In the genomic region with DNA sequence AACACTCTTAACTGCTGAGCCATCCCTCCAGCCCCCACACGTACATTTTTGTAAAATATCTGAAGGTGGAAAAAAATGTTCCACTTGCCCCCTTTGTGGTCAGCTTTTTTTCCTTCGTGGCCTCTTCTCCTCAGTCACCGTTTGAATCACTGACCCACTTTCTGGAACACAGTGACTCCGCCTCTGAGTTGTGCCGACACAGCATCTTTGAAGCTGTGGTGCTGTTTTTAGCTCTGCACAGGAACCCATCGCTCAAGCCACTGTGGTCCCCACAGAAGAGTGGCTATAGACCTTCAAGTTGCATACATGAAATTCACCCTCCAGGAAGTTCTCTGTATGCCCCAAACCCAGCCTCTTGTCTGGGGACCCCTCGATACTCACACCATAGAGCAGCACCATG, we compare ENCODE assay signal across 11 mouse cellular contexts. TPM values are rescaled to one million over a fixed set of nuclear protein-coding genes. Genes with fewer than 3 reads are reported as not detected.
DNase-seq lines count a peak whose midpoint lies in the region; ATAC-seq and TF ChIP-seq lines count a peak whose summit lies in the region.
"Had no signal": no experiment of that assay in that cellular context is flagged by ENCODE, and none has a peak within 500 bp of the region (broad histone marks: within the 10 kb centered on the region; RNA-seq: fewer than 3 reads in every experiment).

No protein-coding gene starts in this region.

- no peak; the same call in 1 of the 2 replicates for TF ChIP-seq RAD21 in CH12.LX (IDR thresholded peaks at IDR 0.05; ENCODE audit: low read depth, low read length)

- dilution Hi-C loops in CH12.LX (cut with MboI; ENCODE audit: extremely low pct_ligation_motif_present, extremely low pct_unique_long_range_greater_than_20kb, low sequenced_read_pairs), result no loop called here

- 84% methylated on average over 7 of the region's 7 CpGs for WGBS in forebrain, embryonic 13.5 days
- 69% methylated on average over 7 of the region's 7 CpGs for WGBS in forebrain, postnatal 0 days
- 45% methylated on average over 7 of the region's 7 CpGs for WGBS in liver, postnatal 0 days (ENCODE audit: insufficient replicate concordance)

- in situ Hi-C loops in CH12.LX (cut with MboI; ENCODE audit: low pct_ligation_motif_present, low pct_unique_long_range_greater_than_20kb, low sequenced_read_pairs), result loop anchor here (25.0 kb wide), 1 partner anchor 256 kb away; no protein-coding TSS in a partner anchor

- no peaks in the 10 kb centered on the region for H3K9me3 ChIP-seq in forebrain, embryonic 13.5 days (replicated peaks)
- no peaks in the 10 kb centered on the region for H3K9me3 ChIP-seq in forebrain, postnatal 0 days (ENCODE audit: low read length)
- H3K9me3 ChIP-seq in CH12.LX (replicated peaks; ENCODE audit: low read length), result no peaks in the 10 kb centered on the region
- no peaks in the 10 kb centered on the region for H3K9me3 ChIP-seq in liver, postnatal 0 days (ENCODE audit: low read length)
- H3K9me3 ChIP-seq: G1E had no signal

- TF ChIP-seq EP300 in CH12.LX (IDR thresholded peaks at IDR 0.05; ENCODE audit: low read length), result peak; percentile 99
- TF ChIP-seq EP300 in liver, postnatal 0 days (IDR thresholded peaks at IDR 0.05; ENCODE audit: low read depth), result no peak

- DNase-seq in forebrain, postnatal 0 days, result no peak
- DNase-seq in left cerebral cortex, postnatal 10 days (ENCODE audit: extremely low spot score in 1 of 2, low spot score in 2 of 2), result peak; percentile 40 to 54
- DNase-seq in left cerebral cortex, postnatal 4 days, result no peak
- DNase-seq in CH12.LX (ENCODE audit: extremely low read depth), result peak; percentile 82
- no peak for DNase-seq in liver, postnatal 0 days
- no peak for DNase-seq in layer of hippocampus, adult 9-11 months
- DNase-seq in cerebellum, postnatal 10 days, result no peak

- ATAC-seq in forebrain, embryonic 13.5 days, result no peak
- ATAC-seq in forebrain, postnatal 0 days, result no peak
- no peak for ATAC-seq in liver, postnatal 0 days

- no peak for TF ChIP-seq CTCF in forebrain, postnatal 0 days (IDR thresholded peaks at IDR 0.05; ENCODE audit: low read depth)
- no peak for TF ChIP-seq CTCF in CH12.LX (conservative IDR thresholded peaks at IDR 0.05 in 1 of 2, IDR thresholded peaks at IDR 0.05 in 1 of 2; ENCODE audit: low read depth in 2 of 2, low read length in 2 of 2)
- no peak for TF ChIP-seq CTCF in liver, postnatal 0 days (IDR thresholded peaks at IDR 0.05; ENCODE audit: low read depth)

- H3K36me3 ChIP-seq in forebrain, embryonic 13.5 days (ENCODE audit: poor library complexity, severe bottlenecking), result peaks cover 63% of the 10 kb centered on the region
- peaks cover 30% of the 10 kb centered on the region for H3K36me3 ChIP-seq in forebrain, postnatal 0 days (ENCODE audit: insufficient read depth)
- peaks cover 37 to 71% of the 10 kb centered on the region in 2 experiments for H3K36me3 ChIP-seq in CH12.LX (replicated peaks in 1 of 2; ENCODE audit: control insufficient read depth in 1 of 2, insufficient read depth in 1 of 2, low read length in 1 of 2)
- peaks cover 12% of the 10 kb centered on the region for H3K36me3 ChIP-seq in liver, postnatal 0 days (replicated peaks; ENCODE audit: insufficient read depth, low read length)

- peaks cover 6% of the 10 kb centered on the region for H3K4me1 ChIP-seq in forebrain, embryonic 13.5 days
- peaks cover 3% of the 10 kb centered on the region; the same call in 1 of the 2 replicates for H3K4me1 ChIP-seq in forebrain, postnatal 0 days (ENCODE audit: insufficient read depth)
- H3K4me1 ChIP-seq in CH12.LX (ENCODE audit: control insufficient read depth in 1 of 2, insufficient read depth in 2 of 2), result peaks cover 37 to 71% of the 10 kb centered on the region in 2 experiments
- H3K4me1 ChIP-seq in liver, postnatal 0 days (ENCODE audit: insufficient read depth), result peaks cover 10% of the 10 kb centered on the region

- H3K4me3 ChIP-seq in forebrain, embryonic 13.5 days, result no peak overlapping the region
- no peak overlapping the region for H3K4me3 ChIP-seq in forebrain, postnatal 0 days (ENCODE audit: low read depth, low read length)
- H3K4me3 ChIP-seq in CH12.LX (replicated peaks in 1 of 3; ENCODE audit: low read depth in 2 of 3, low read length in 2 of 3, poor library complexity in 1 of 3), result peak overlapping the region in 2 of 3 experiments; percentile 27 to 31
- no peak overlapping the region for H3K4me3 ChIP-seq in liver, postnatal 0 days (ENCODE audit: low read depth, low read length)

- no peak for TF ChIP-seq POLR2A in CH12.LX (IDR thresholded peaks at IDR 0.05; ENCODE audit: low read depth, low read length)

- no peak overlapping the region for H3K9ac ChIP-seq in forebrain, embryonic 13.5 days
- H3K9ac ChIP-seq in forebrain, postnatal 0 days, result no peak overlapping the region
- peak overlapping the region; percentile 64 for H3K9ac ChIP-seq in CH12.LX (ENCODE audit: insufficient read depth, low read depth)
- no peak overlapping the region; the same call in 1 of the 2 replicates for H3K9ac ChIP-seq in liver, postnatal 0 days (replicated peaks)

- H3K27ac ChIP-seq in forebrain, embryonic 13.5 days, result 0 out of 2 replicates have a peak overlapping the region, but pooled peaks have one; percentile 65
- H3K27ac ChIP-seq in forebrain, postnatal 0 days (ENCODE audit: low read depth, low read length), result no peak overlapping the region
- peak overlapping the region; percentile 99 for H3K27ac ChIP-seq in CH12.LX (ENCODE audit: insufficient read depth, low read depth)
- peak overlapping the region; percentile 62 for H3K27ac ChIP-seq in liver, postnatal 0 days (ENCODE audit: low read depth)

- H3K4me2 ChIP-seq in forebrain, embryonic 13.5 days, result no peak overlapping the region
- H3K4me2 ChIP-seq in forebrain, postnatal 0 days (ENCODE audit: low read depth), result no peak overlapping the region
- H3K4me2 ChIP-seq in CH12.LX (ENCODE audit: insufficient read depth, low read depth, poor library complexity, severe bottlenecking), result peak overlapping the region; percentile 56
- H3K4me2 ChIP-seq in liver, postnatal 0 days (ENCODE audit: low read depth, low read length), result no peak overlapping the region; the same call in 1 of the 2 replicates

- intact Hi-C loops in left cerebral cortex, postnatal 10 days (cut with DNase I), result loop anchor here (5.0 to 10.0 kb wide), 2 partner anchors 184 to 256 kb away; partner anchors contain the start of gene Actn4
- intact Hi-C loops in left cerebral cortex, postnatal 4 days (cut with DNase I), result loop anchor here (5.0 to 10.0 kb wide), 2 partner anchors 56 to 256 kb away; no protein-coding TSS in a partner anchor

- no peaks in the 10 kb centered on the region for H3K79me2 ChIP-seq in CH12.LX (replicated peaks; ENCODE audit: control insufficient read depth, extremely low read depth, insufficient read depth, poor library complexity, severe bottlenecking)

- no peaks in the 10 kb centered on the region for H3K27me3 ChIP-seq in forebrain, embryonic 13.5 days
- no peaks in the 10 kb centered on the region for H3K27me3 ChIP-seq in forebrain, postnatal 0 days (ENCODE audit: insufficient read depth, low read length)
- H3K27me3 ChIP-seq in CH12.LX (replicated peaks), result no peaks in the 10 kb centered on the region
- no peaks in the 10 kb centered on the region for H3K27me3 ChIP-seq in liver, postnatal 0 days (ENCODE audit: insufficient read depth, low read length)

RNA-seq across cellular contexts. Expression of gene Rinl, which starts 7.9 kb away (rescaled TPM):
- polyA plus RNA-seq in forebrain, embryonic 13.5 days (2015; fragmentation: Nextera tagmentation; extraction: Ambion mirVana), result 1.7 and 2.0 TPM in 2 replicates
- total RNA-seq in forebrain, postnatal 0 days (2014; rRNA removed), result 2.1 and 2.2 TPM in 2 replicates
- 1.6 TPM in 2 replicates for polyA plus RNA-seq in forebrain, postnatal 0 days (2015; fragmentation: Nextera tagmentation; extraction: Ambion mirVana)
- total RNA-seq in left cerebral cortex, postnatal 10 days (2021), result 1 to 10 TPM in 1 of 2 experiments, under 1 TPM in 1; 0.83 to 3.5 TPM
- total RNA-seq in left cerebral cortex, postnatal 4 days (2021), result 1 to 10 TPM; 1.5 to 1.6 TPM
- 60.9 and 65.5 TPM in 2 replicates for total RNA-seq in CH12.LX (2012; rRNA removed)
- total RNA-seq in CH12.LX (2014; rRNA removed), result 41.5 and 46.1 TPM in 2 replicates
- 60.6 and 61.8 TPM in 2 replicates for polyA plus RNA-seq in CH12.LX (2012; ENCODE audit: insufficient read length, low read depth)
- 7.2 and 7.6 TPM in 2 replicates for polyA plus RNA-seq in liver, postnatal 0 days (2015; fragmentation: Nextera tagmentation; extraction: Ambion mirVana)

RNA-seq across cellular contexts. Expression of gene Nfkbib, which starts 13.5 kb away (rescaled TPM):
- polyA plus RNA-seq in forebrain, embryonic 13.5 days (2015; fragmentation: Nextera tagmentation; extraction: Ambion mirVana), result 51.0 and 52.9 TPM in 2 replicates
- total RNA-seq in forebrain, postnatal 0 days (2014; rRNA removed), result 18.0 and 19.2 TPM in 2 replicates
- polyA plus RNA-seq in forebrain, postnatal 0 days (2015; fragmentation: Nextera tagmentation; extraction: Ambion mirVana), result 59.8 and 75.4 TPM in 2 replicates
- 10 to 100 TPM; 34.7 to 39.6 TPM for total RNA-seq in left cerebral cortex, postnatal 10 days (2021)
- total RNA-seq in left cerebral cortex, postnatal 4 days (2021), result 10 to 100 TPM; 35.3 to 35.6 TPM
- total RNA-seq in CH12.LX (2012; rRNA removed) (59.3 and 62.8 TPM in 2 replicates), CH12.LX (2014; rRNA removed) (24.6 and 30.5 TPM in 2 replicates)
- 97.5 and 101 TPM in 2 replicates for polyA plus RNA-seq in CH12.LX (2012; ENCODE audit: insufficient read length, low read depth)
- polyA plus RNA-seq in liver, postnatal 0 days (2015; fragmentation: Nextera tagmentation; extraction: Ambion mirVana), result 25.1 and 26.9 TPM in 2 replicates

RNA-seq across cellular contexts. Expression of gene Sirt2, which starts 14.3 kb away (rescaled TPM):
- 86.3 and 86.9 TPM in 2 replicates for polyA plus RNA-seq in forebrain, embryonic 13.5 days (2015; fragmentation: Nextera tagmentation; extraction: Ambion mirVana)
- total RNA-seq in forebrain, postnatal 0 days (2014; rRNA removed), result 49.6 and 58.1 TPM in 2 replicates
- 105 and 106 TPM in 2 replicates for polyA plus RNA-seq in forebrain, postnatal 0 days (2015; fragmentation: Nextera tagmentation; extraction: Ambion mirVana)
- 100 to 1,000 TPM; 131 to 154 TPM for total RNA-seq in left cerebral cortex, postnatal 10 days (2021)
- 10 to 100 TPM; 91.5 to 99.9 TPM for total RNA-seq in left cerebral cortex, postnatal 4 days (2021)
- 66.2 and 68.3 TPM in 2 replicates for total RNA-seq in CH12.LX (2012; rRNA removed)
- total RNA-seq in CH12.LX (2014; rRNA removed), result 36.0 and 40.9 TPM in 2 replicates
- polyA plus RNA-seq in CH12.LX (2012; ENCODE audit: insufficient read length, low read depth), result 124 and 128 TPM in 2 replicates
- 20.5 and 22.7 TPM in 2 replicates for polyA plus RNA-seq in liver, postnatal 0 days (2015; fragmentation: Nextera tagmentation; extraction: Ambion mirVana)

RNA-seq across cellular contexts. Expression of gene Ccer2, which starts 24.9 kb away (rescaled TPM):
- polyA plus RNA-seq in forebrain, embryonic 13.5 days (2015; fragmentation: Nextera tagmentation; extraction: Ambion mirVana), result not detected in 2 replicates
- total RNA-seq in forebrain, postnatal 0 days (2014; rRNA removed), result not detected in 2 replicates
- polyA plus RNA-seq in forebrain, postnatal 0 days (2015; fragmentation: Nextera tagmentation; extraction: Ambion mirVana), result 0.59 and 0.98 TPM in 2 replicates
- 1 to 10 TPM in 1 of 2 experiments, under 1 TPM in 1; 0.45 to 1.4 TPM for total RNA-seq in left cerebral cortex, postnatal 10 days (2021)
- under 1 TPM in 1 of 2 experiments, not detected in 1; 0.68 TPM for total RNA-seq in left cerebral cortex, postnatal 4 days (2021)
- 0.17 TPM in 1 of 2 replicates, not detected in the other for total RNA-seq in CH12.LX (2012; rRNA removed)
- not detected in 2 replicates for total RNA-seq in CH12.LX (2014; rRNA removed)
- polyA plus RNA-seq in CH12.LX (2012; ENCODE audit: insufficient read length, low read depth), result not detected in 2 replicates
- not detected in 2 replicates for polyA plus RNA-seq in liver, postnatal 0 days (2015; fragmentation: Nextera tagmentation; extraction: Ambion mirVana)
- total RNA-seq: G1E; megakaryocyte progenitor cell, adult 5-6 weeks had no signal
- polyA plus RNA-seq: G1E; large intestine, adult 2 months had no signal

RNA-seq across cellular contexts. Expression of gene Hnrnpl, which starts 27.5 kb away (rescaled TPM):
- 264 and 282 TPM in 2 replicates for polyA plus RNA-seq in forebrain, embryonic 13.5 days (2015; fragmentation: Nextera tagmentation; extraction: Ambion mirVana)
- 261 and 264 TPM in 2 replicates for total RNA-seq in forebrain, postnatal 0 days (2014; rRNA removed)
- polyA plus RNA-seq in forebrain, postnatal 0 days (2015; fragmentation: Nextera tagmentation; extraction: Ambion mirVana), result 172 TPM in 2 replicates
- 100 to 1,000 TPM; 459 to 475 TPM for total RNA-seq in left cerebral cortex, postnatal 10 days (2021)
- total RNA-seq in left cerebral cortex, postnatal 4 days (2021), result 100 to 1,000 TPM; 572 to 576 TPM
- total RNA-seq in CH12.LX (2012; rRNA removed) (296 and 342 TPM in 2 replicates), CH12.LX (2014; rRNA removed) (365 and 371 TPM in 2 replicates)
- polyA plus RNA-seq in CH12.LX (2012; ENCODE audit: insufficient read length, low read depth), result 640 and 645 TPM in 2 replicates
- 82.0 and 88.6 TPM in 2 replicates for polyA plus RNA-seq in liver, postnatal 0 days (2015; fragmentation: Nextera tagmentation; extraction: Ambion mirVana)

Comparison
In these comparisons a context has a peak if more than half of its experiments do, and no peak if none do; other contexts are left out.
1. DNase-seq: peak in left cerebral cortex, postnatal 10 days (2 of 2) and CH12.LX (single experiment); none in forebrain, postnatal 0 days (single experiment), left cerebral cortex, postnatal 4 days (single experiment), liver, postnatal 0 days (single experiment), layer of hippocampus, adult 9-11 months (single experiment) and cerebellum, postnatal 10 days (0 of 2).
2. H3K4me3 ChIP-seq: peak in CH12.LX (2 of 3); none in forebrain, embryonic 13.5 days (single experiment), forebrain, postnatal 0 days (single experiment) and liver, postnatal 0 days (single experiment).
3. RNA of gene Rinl, which starts 7.9 kb away (total RNA-seq): 41.5 to 65.5 TPM in CH12.LX; 0.83 to 3.5 TPM in left cerebral cortex, postnatal 10 days, 2.1 to 2.2 TPM in forebrain, postnatal 0 days and 1.5 to 1.6 TPM in left cerebral cortex, postnatal 4 days; every median in the first group is over 4 times any median in the second.